Mouse (Mus musculus): ENCODE measurements around the gene Ticrr.

The Ticrr gene

DNA sequence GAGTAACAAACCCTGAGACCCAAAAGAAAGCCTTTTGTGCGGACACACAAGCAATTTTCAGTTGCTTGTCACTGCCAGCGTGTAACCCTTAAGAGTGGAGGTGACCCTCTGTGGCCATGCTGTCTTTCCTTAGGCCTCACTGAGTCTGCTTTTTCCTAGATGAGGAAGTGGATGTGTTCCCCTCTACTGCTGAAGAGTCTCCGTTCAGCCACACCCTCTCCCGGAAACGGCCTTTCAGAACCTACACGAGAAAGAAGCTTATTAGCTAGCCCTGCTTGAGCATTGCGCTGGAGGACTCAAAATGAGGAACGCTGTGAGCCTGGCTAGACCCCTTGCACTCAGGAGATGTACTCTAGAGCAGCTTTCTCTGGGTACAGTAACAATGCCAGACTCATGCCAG lies 36.5 kb downstream of the Ticrr start:
- DNase-seq, result no peak

DNA sequence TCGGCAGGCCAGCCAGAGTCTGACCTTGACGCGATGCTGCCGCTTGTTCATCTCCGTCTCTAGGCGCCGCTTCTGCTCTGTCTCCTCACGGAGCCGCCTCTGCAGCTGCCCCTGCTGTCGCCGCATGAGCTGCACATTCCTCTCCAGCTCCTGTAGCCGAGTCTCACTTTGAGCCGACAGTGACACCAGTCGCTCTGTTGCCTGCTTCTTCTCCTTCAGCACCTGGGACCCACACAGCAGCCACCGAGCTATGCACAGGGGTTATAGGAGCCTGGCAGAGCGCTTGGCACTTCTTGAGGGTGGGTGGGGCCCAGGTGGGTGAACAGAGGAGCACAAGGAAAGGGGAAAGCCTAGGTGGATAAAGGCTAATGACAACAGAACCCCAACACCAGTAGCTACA lies 42.8 kb downstream of the Ticrr start:
- DNase-seq, result no peak

DNA sequence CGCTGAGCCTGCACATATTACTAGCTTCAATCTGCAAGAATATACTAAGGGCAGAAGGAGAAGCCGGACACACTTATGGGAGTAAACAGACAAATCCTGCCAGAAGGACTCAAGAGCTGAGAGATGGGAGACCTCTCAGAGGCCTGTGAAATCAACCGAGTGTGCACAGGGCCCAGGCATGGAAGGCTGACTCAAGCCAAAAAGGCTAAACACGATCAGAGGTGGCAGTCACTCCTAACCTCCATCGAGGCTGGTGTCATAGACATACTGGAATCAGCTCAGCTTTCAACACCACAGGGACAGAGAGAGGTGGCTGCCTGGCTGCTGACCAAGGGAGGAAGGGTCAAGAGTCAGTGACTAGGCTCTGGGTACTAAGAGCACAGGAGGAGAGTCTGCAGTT lies 45.2 kb downstream of the Ticrr start:
- DNase-seq, result no peak

DNA sequence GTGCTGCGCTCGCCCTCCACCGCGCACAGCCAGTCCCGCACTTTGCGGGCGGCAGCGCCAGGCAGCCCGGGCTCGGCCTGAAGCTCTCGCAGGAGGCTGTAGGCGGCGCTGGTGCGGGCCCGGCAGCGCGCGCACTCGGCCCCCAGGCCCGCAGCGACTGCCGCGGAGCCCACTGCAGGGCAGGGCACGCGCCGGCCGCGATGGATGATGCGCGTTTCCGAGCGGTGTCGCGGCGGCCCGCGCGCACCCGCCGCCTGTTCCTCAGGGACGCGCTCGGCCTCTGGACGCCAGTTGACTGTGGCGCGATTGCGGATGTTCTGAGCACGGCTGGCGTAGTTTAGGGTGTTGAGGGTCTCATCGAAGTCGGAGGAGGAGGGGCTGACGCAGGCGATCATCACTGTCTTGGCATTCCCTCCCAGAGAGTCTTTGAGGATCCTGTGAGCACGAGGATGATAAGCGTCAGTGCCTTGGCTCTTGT lies 50.2 kb downstream of the Ticrr start:
- peak; percentile 45 to 61 for DNase-seq

- no peak for DNase-seq
Observed at GRCm38 (mm10) chr7:79710831-79711230, 50.8 kb downstream of the Ticrr start.

GRCm38 (mm10) chr7:79715187-79715981 lies 55.4 kb downstream of the Ticrr start, which contains the start of gene Kif7:
TSS of gene Kif7 (minus strand) at chr7:79715720.
- peak; percentile 89 to 93 for DNase-seq

DNA sequence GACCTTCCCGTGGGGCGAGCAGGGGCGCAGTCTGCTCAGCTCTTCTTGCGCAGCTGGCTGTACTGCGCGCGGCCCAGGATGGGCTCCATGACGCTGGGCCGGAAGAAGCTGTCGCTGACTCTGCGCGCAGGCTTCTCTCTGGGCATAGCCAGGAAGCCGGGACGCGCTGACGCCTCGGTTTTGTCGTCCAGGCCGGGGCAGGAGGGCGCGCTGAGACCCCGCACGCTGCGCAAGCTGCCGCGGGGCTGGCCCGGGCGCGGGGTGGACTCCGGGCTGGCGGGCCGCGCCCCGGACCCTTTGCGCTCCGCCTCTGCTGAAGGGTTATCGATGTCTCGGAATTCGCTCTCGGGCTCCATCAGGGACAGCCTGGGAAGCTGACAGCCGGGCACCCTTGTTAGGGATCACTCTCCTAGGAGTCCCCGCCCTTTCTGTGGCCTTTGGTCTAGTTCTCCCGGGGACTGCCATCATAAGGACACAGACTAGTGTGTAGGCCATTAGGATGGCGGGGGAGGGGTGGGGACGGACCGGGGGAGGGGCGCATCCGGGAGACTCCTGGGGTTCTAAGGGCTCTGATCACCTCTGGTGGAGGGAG lies 61.5 kb downstream of the Ticrr start:
- peak; percentile 63 to 79 for DNase-seq

GRCm38 (mm10) chr7:79727091-79727490 lies 67.1 kb downstream of the Ticrr start:
- peak; percentile 54 to 68 for DNase-seq

DNA sequence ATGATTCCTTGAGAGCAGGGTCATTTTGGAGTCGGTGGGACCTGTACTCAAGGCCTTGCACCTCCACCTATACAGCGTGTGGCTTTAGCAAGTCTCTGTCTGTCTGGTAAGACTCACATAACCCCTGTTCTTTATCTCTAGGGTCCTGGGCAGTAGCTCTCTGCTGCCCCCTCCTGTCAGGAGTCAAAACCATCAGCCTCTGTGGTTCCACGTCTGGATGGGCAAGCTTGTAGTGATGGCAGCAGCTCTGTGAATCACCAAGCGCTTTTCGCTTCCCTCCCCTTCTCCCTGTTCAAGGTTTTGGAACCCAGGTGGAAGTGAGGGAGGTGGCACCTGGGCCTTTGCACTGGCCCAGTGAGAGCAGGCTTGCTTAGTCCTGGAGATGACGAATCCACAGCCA lies 68.2 kb downstream of the Ticrr start:
- peak; percentile 62 to 76 for DNase-seq

GRCm38 (mm10) chr7:79729169-79729568 lies 69.2 kb downstream of the Ticrr start:
- peak; percentile 69 to 82 for DNase-seq

DNA sequence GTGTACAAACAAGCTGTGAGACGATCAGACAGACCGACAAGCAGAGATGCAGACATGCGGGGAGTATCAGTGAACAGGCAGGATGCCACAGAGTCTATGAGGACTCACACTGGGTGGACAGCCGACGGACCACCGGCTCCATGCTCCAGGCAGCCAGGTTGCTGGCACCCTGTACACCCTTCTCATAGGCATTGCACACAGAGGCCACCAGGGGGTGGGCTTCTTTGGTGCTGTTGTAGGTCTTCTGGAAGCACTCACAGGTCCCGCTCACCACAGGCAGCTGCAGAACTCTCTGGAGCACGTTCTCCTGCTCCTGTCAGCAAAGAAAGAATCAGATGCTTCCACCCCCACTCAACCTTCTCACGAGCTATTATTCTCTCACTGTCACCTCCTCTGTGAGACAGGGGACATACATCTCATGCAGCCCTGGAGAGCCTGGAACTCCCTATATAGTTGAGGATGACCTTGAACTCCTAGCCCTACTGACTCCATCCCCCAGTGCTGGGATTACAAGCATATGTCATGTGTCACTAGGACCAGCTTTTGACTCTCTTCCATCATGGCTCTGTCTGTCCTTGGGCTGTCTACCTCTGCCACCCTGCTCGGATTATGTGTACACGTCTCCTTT lies 69.9 kb downstream of the Ticrr start:
- peak in 1 of 2 experiments; percentile 37 for DNase-seq

DNA sequence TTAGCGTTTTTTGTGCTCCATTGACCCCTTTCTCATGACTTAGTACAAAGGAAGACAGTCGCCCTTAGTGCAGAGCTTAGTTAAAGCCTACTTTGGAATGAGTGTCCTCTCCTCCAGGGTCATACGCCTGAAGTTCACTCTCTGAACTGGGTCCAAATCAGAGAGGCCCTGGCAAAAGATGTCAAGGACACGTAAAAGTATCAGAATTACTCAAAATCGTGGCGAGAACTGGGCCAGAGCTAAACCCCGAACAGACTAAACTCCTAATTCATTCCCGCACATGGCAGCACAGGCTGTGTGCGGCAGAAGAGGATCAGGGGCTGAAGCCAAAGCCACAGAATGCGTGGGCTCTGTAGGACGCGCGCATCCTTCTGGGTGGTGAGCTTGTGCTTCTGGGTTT lies 71.4 kb downstream of the Ticrr start:
- no peak for DNase-seq

DNA sequence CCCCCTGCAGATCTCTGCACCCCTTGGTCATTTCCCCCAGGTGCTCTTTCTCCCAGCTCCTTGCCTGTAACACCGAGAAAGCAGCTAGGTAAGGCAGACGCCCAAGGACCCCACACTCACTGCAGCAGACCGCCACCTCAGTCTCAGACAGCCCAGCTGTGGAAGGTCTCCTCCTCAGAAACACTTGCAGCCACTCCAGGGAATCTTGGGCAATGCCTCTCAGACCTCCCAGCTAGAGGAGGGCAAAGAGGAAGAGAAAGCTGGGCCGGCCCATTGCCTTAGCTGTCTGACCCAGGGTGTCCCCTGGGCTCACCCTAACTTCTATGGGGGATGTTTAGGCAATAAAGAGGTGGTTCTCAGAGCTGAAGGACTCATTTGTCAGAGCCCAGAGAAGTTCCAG lies 72.6 kb downstream of the Ticrr start, which contains the start of gene Plin1:
Gene Plin1 (minus strand): TSS at position 282 of the 400 bp plus-strand sequence.
- DNase-seq, result peak; percentile 51

DNA sequence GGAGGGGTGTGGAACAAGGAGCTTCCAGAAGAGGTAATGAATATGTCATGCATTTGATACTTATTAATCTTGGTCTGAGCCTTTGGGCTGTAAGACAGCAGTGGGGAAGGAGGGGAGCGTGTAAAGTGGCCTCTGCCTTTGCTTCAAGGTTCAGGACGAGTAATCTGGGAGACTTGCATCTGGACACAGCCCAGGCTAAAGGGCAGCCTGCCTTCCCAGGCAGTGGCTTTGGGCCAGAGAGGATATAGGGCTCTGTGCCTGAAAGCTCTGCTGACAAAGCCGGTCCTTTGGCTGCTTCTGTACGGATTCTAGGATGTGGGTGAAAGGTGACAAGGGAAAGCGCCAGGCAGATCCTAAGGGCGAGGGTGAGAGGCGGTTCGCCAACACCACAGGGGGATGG lies 74.6 kb downstream of the Ticrr start:
- peak in 1 of 2 experiments; percentile 54 for DNase-seq

- no peak for DNase-seq
Observed at GRCm38 (mm10) chr7:79736511-79736910, 76.5 kb downstream of the Ticrr start.

DNA sequence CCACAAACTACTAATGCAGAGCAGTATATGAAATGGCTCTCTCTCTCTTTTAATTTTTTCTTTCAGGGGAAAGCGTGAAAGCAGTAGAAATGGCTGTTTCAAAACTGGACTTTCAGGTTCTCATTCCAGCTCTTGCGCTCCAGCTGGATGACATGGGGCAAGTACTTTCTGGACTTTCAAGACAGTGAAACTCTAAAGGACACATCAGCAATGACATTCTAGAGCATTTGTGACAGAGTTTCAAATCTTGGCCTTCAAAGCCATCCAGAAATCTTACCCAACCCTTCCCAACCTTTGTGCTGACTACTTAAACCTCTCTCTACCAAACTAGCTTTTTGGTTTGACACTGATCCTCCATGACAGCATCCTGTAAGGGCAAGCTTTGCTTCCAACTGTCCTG lies 78.9 kb downstream of the Ticrr start:
- no peak for DNase-seq

DNA sequence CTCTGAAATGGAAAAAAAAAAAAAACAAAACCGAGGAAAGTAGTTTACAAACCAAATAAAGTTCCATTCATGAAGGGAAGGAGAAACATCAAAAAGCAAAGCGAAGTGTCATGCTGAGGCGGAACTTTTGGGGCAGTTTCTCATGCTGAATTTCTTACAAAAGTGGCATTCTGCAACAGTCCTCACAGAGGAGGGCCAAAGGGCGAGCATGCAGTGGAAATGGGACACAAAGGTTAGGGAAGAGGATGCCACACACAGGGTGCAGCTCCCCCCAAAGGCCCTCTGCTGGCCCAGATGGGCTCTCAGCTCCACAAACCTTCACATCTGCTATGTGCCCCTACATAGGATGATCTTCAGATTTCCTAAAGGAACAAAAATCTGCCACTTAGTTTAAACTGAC lies 80.3 kb downstream of the Ticrr start:
- no peak for DNase-seq

- no peak for DNase-seq
Observed at GRCm38 (mm10) chr7:79742277-79742658, 82.3 kb downstream of the Ticrr start.

GRCm38 (mm10) chr7:79742659-79743536 lies 82.9 kb downstream of the Ticrr start, which contains the start of the genes Pex11a and Wdr93:
TSS of gene Pex11a (minus strand) at chr7:79743131.
TSS of gene Wdr93 (plus strand) at chr7:79743163.
- peak; percentile 88 for DNase-seq

- no peak for DNase-seq
Observed at GRCm38 (mm10) chr7:79744051-79744450, 84.1 kb downstream of the Ticrr start.

DNA sequence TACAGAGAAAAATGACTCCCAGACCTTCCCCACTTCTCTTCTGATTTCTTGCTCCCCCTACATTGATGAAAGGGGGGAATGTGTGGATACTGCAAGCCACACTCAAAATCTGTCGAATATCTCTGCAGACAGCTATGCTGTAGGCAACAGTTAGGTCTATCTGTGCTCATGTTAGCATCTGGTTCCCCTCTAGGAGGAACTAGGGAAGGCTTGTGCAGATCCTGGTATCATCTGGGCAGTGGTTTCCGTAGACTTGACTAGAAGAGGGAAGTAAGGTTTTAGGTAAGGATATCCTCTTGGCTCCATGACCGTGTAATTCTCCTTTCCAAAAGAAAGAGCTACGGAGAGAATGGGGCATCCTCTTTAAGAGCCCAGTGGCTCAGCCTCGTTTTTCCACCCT lies 84.6 kb downstream of the Ticrr start:
- DNase-seq, result no peak

GRCm38 (mm10) chr7:79747659-79748058 lies 87.7 kb downstream of the Ticrr start:
- no peak for DNase-seq

All from lung, postnatal 4 days (tissue).